Mouse (Mus musculus) layer of hippocampus, postnatal 36 days (tissue): ENCODE measurements around the gene Lrrc47. TPM values are rescaled to one million over a fixed set of nuclear protein-coding genes. Genes with fewer than 3 reads are reported as not detected.

Experiments used
- total RNA-seq, 2 experiments: library from RNA; stranded (reverse); gene quantifications; 2 replicates each; pipeline ENCODE4 v1.2.3; 2021

Gene Lrrc47
- total RNA-seq, 2 experiments from 2014 or later: 64.5 to 70.7 TPM

Other genes with a start within 250 kb of the Lrrc47 start
- gene A430005L14Rik, start 54.5 kb upstream of the Lrrc47 start, total RNA-seq: 10 to 100 TPM; 22.4 to 25.1 TPM
- gene Dffb, start 36.6 kb upstream of the Lrrc47 start, total RNA-seq: 10 to 100 TPM; 12.2 to 16.0 TPM
- gene Cep104, start 36.5 kb upstream of the Lrrc47 start, total RNA-seq: 10 to 100 TPM; 32.1 to 38.4 TPM
- gene Smim1, start 14.5 kb downstream of the Lrrc47 start, total RNA-seq: 1 to 10 TPM; 6.6 to 7.6 TPM
- gene Ccdc27, start 30.9 kb downstream of the Lrrc47 start, total RNA-seq: 1 to 10 TPM; 1.1 to 1.3 TPM
- 1 to 10 TPM; 1.6 to 3.1 TPM for gene Trp73, start 128.5 kb downstream of the Lrrc47 start, total RNA-seq
- 10 to 100 TPM; 33.8 to 36.0 TPM for gene Wrap73, start 130.6 kb downstream of the Lrrc47 start, total RNA-seq
- gene Tprgl, start 148.9 kb downstream of the Lrrc47 start, total RNA-seq: 100 to 1,000 TPM; 161 to 177 TPM
- gene Megf6, start 159.0 kb downstream of the Lrrc47 start, total RNA-seq: 1 to 10 TPM; 5.1 to 5.2 TPM